10 mouse cellular contexts compared by ENCODE assay signal in genomic region chr4:47295547-47295946, GRCm38 (mm10). TPM values are rescaled to one million over a fixed set of nuclear protein-coding genes. Genes with fewer than 3 reads are reported as not detected.
DNase-seq lines count a peak whose midpoint lies in the region; ATAC-seq and TF ChIP-seq lines count a peak whose summit lies in the region.
"Had no signal": no experiment of that assay in that cellular context is flagged by ENCODE, and none has a peak within 500 bp of the region (broad histone marks: within the 10 kb centered on the region; RNA-seq: fewer than 3 reads in every experiment).

No protein-coding gene starts in this region.

- DNase-seq in forebrain, postnatal 0 days, result peak; percentile 61
- peak; percentile 24 for DNase-seq in adrenal gland, postnatal 25 days
- DNase-seq in gastrocnemius, adult 8-10 months (ENCODE audit: low spot score in 2 of 2), result peak; percentile 43 to 59
- no peak for DNase-seq in liver, embryonic 13.5 days
- no peak for DNase-seq in thymus, postnatal 25 days
- no peak for DNase-seq in embryo, embryonic 10.5 days (ENCODE audit: low spot score)
- DNase-seq in frontal cortex, postnatal 36 days (ENCODE audit: low spot score in 2 of 2), result no peak
- DNase-seq: thymus, adult 18-20 months had no signal

- H3K27me3 ChIP-seq in forebrain, postnatal 0 days (ENCODE audit: insufficient read depth, low read length), result no peaks in the 10 kb centered on the region
- no peaks in the 10 kb centered on the region for H3K27me3 ChIP-seq in forebrain, embryonic 13.5 days
- no peaks in the 10 kb centered on the region for H3K27me3 ChIP-seq in liver, embryonic 13.5 days
- H3K27me3 ChIP-seq: CH12.LX had no signal

- no peak overlapping the region for H3K9ac ChIP-seq in forebrain, postnatal 0 days
- no peak overlapping the region for H3K9ac ChIP-seq in forebrain, embryonic 13.5 days
- H3K9ac ChIP-seq in liver, embryonic 13.5 days, result peak overlapping the region; percentile 36; the same call in 1 of the 2 replicates

- 39% methylated on average over 3 of the region's 3 CpGs for WGBS in forebrain, postnatal 0 days
- WGBS in forebrain, embryonic 13.5 days, result 69% methylated on average over 3 of the region's 3 CpGs
- WGBS in liver, embryonic 13.5 days (ENCODE audit: insufficient replicate concordance), result 34% methylated on average over 3 of the region's 3 CpGs

- no peak for TF ChIP-seq CTCF in forebrain, postnatal 0 days (IDR thresholded peaks at IDR 0.05; ENCODE audit: low read depth)

- H3K4me2 ChIP-seq in forebrain, postnatal 0 days (ENCODE audit: low read depth), result no peak overlapping the region
- no peak overlapping the region for H3K4me2 ChIP-seq in forebrain, embryonic 13.5 days
- peak overlapping the region; percentile 57 for H3K4me2 ChIP-seq in liver, embryonic 13.5 days

- H3K36me3 ChIP-seq in forebrain, postnatal 0 days (ENCODE audit: insufficient read depth), result no peaks in the 10 kb centered on the region; the same call in 1 of the 2 replicates
- H3K36me3 ChIP-seq in forebrain, embryonic 13.5 days (ENCODE audit: poor library complexity, severe bottlenecking), result no peaks in the 10 kb centered on the region
- no peaks in the 10 kb centered on the region for H3K36me3 ChIP-seq in liver, embryonic 13.5 days

- no peak overlapping the region for H3K27ac ChIP-seq in forebrain, postnatal 0 days (ENCODE audit: low read depth, low read length)
- no peak overlapping the region for H3K27ac ChIP-seq in forebrain, embryonic 13.5 days
- peak overlapping the region; percentile 91 for H3K27ac ChIP-seq in liver, embryonic 13.5 days

- H3K9me3 ChIP-seq in forebrain, postnatal 0 days (ENCODE audit: low read length), result no peaks in the 10 kb centered on the region
- H3K9me3 ChIP-seq in forebrain, embryonic 13.5 days (replicated peaks), result peaks cover 8% of the 10 kb centered on the region
- peaks cover 12% of the 10 kb centered on the region; the same call in 1 of the 2 replicates for H3K9me3 ChIP-seq in liver, embryonic 13.5 days (replicated peaks)

- H3K4me1 ChIP-seq in forebrain, postnatal 0 days (ENCODE audit: insufficient read depth), result no peaks in the 10 kb centered on the region
- no peaks in the 10 kb centered on the region for H3K4me1 ChIP-seq in forebrain, embryonic 13.5 days
- peaks cover 55% of the 10 kb centered on the region for H3K4me1 ChIP-seq in liver, embryonic 13.5 days (replicated peaks)

- no peak overlapping the region for H3K4me3 ChIP-seq in forebrain, postnatal 0 days (ENCODE audit: low read depth, low read length)
- no peak overlapping the region for H3K4me3 ChIP-seq in forebrain, embryonic 13.5 days
- H3K4me3 ChIP-seq in liver, embryonic 13.5 days (replicated peaks), result no peak overlapping the region; the same call in 1 of the 2 replicates

- ATAC-seq in forebrain, postnatal 0 days, result peak; percentile 42; the same call in 1 of the 2 replicates
- ATAC-seq in forebrain, embryonic 13.5 days, result no peak
- ATAC-seq in liver, embryonic 13.5 days (ENCODE audit: low read depth), result peak; percentile 57

RNA-seq across cellular contexts. Expression of gene Tgfbr1, which starts 57.5 kb away (rescaled TPM):
- total RNA-seq in forebrain, postnatal 0 days (2014; rRNA removed), result 46.9 and 47.5 TPM in 2 replicates
- polyA plus RNA-seq in forebrain, postnatal 0 days (2015; fragmentation: Nextera tagmentation; extraction: Ambion mirVana), result 13.9 and 16.8 TPM in 2 replicates
- 45.6 and 52.5 TPM in 2 replicates for polyA plus RNA-seq in forebrain, embryonic 13.5 days (2015; fragmentation: Nextera tagmentation; extraction: Ambion mirVana)
- total RNA-seq in adrenal gland, postnatal 25 days (2021), result 36.7 and 40.3 TPM in 2 replicates
- total RNA-seq in gastrocnemius, adult 8-10 months (2022), result 10 to 100 TPM; 22.8 to 32.9 (median 25.5) TPM
- 4.6 and 6.5 TPM in 2 replicates for polyA plus RNA-seq in liver, embryonic 13.5 days (2015; fragmentation: Nextera tagmentation; extraction: Ambion mirVana)

Comparison
In these comparisons a context has a peak if more than half of its experiments do, and no peak if none do; other contexts are left out.
1. DNase-seq: peak in forebrain, postnatal 0 days (single experiment), adrenal gland, postnatal 25 days (single experiment) and gastrocnemius, adult 8-10 months (2 of 2); none in liver, embryonic 13.5 days (single experiment), thymus, postnatal 25 days (single experiment), embryo, embryonic 10.5 days (single experiment) and frontal cortex, postnatal 36 days (0 of 2).